Mouse (Mus musculus): Measurements from ENCODE around the gene Ctsd.

DNA sequence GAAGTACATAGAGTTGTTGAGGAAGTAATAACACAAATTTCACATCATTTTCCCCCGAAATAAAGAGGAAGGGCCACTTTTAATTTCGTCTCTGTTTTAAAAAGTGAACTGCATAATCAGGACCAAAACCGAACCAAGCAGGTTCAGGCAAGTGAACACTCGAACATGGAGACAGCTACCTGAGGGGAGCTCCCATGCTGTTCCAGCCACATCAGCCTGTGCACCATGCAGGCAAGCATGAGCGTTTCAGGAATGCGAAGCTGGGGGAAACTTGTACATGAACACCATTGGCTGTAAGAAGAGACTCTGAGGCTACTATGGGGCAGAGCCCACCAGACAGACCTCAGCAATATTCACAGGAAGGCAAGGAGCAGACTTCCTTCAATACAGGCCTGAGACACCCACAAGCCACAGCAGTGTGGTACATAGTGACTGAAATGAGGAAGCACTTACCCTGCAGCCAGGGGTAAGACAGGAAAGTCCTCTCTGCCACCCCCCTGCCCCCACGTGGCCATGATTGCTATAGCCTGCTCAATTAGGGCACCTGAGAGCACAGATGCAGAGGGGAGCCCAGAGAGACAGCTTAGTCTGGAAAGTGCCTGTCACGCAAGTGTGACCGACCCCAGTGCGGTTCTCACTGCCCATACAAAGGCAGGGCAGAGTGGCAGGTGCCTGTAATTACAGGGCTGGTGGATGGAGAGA is 47.4 kb downstream of the Ctsd start:
- TF ChIP-seq CTCF (IDR thresholded peaks at IDR 0.05; ENCODE audit: control insufficient read depth, insufficient read depth, insufficient read length), result no peak
- no peak for TF ChIP-seq CEBPB (IDR thresholded peaks at IDR 0.05; ENCODE audit: low read depth)
- no peak for TF ChIP-seq MYOD1 (IDR thresholded peaks at IDR 0.05; ENCODE audit: control insufficient read depth, insufficient read length, low read depth)
- no peak for TF ChIP-seq MAX (IDR thresholded peaks at IDR 0.05)
- TF ChIP-seq USF1 (IDR thresholded peaks at IDR 0.05; ENCODE audit: low read depth), result no peak
